Mouse (Mus musculus) ES-E14 (cell line): ENCODE measurements around the gene Fbxl18.

Experiments used
- ZC3H11A ChIP-seq: IDR thresholded peaks from 2 replicates; pipeline ENCODE4 v1.6.1; 2012; ENCODE audit warnings: low read depth, mild to moderate bottlenecking, inconsistent platforms, low read length, borderline replicate concordance
- ZNF384 ChIP-seq: IDR thresholded peaks from 2 replicates; pipeline ENCODE4 v1.6.1; 2012; ENCODE audit warnings: low read depth, low read length, inconsistent platforms

GRCm38 (mm10) chr5:142899932-142900533, 4.8 kb upstream of the Fbxl18 start:
- TF ChIP-seq ZC3H11A (no peak), ZNF384 (peak; percentile 76)
